Mouse (Mus musculus) MEL (cell line): ENCODE data around the gene Higd1b.

Experiments
- CTCF ChIP-seq, 3 experiments: IDR thresholded peaks in 2 of 3; conservative IDR thresholded peaks in 1 of 3; 2 replicates each; pipeline ENCODE4 v1.5.1; 2011 to 2012; ENCODE audit warnings: low read length in 3 of 3, low read depth in 2 of 3, mild to moderate bottlenecking in 2 of 3, improper control_type of control experiment in 1 of 3, inconsistent platforms in 1 of 3, mixed read lengths in 1 of 3, moderate library complexity in 1 of 3; ENCODE audit not compliant: control insufficient read depth in 1 of 3, insufficient read depth in 1 of 3, poor library complexity in 1 of 3, severe bottlenecking in 1 of 3
- USF1 ChIP-seq: IDR thresholded peaks from 2 replicates; pipeline ENCODE4 v1.6.1; 2014; ENCODE audit warnings: low read depth, mild to moderate bottlenecking, inconsistent platforms, low read length, improper control_type of control experiment, moderate library complexity

GRCm38 (mm10) chr11:102884616-102885219, 49.1 kb downstream of the Higd1b start, which contains the start of gene Fam187a:
- no peak for TF ChIP-seq CTCF (IDR thresholded peaks at IDR 0.05 in 2 of 3, conservative IDR thresholded peaks at IDR 0.05 in 1 of 3; ENCODE audit: control insufficient read depth in 1 of 3, insufficient read depth in 1 of 3, low read depth in 2 of 3, low read length in 3 of 3, poor library complexity in 1 of 3, severe bottlenecking in 1 of 3)
- no peak for TF ChIP-seq USF1
